Mouse (Mus musculus) layer of hippocampus, adult 8-10 months (tissue): ENCODE measurements at regions not wholly inside any gene's neighbourhood (a gene's known extent, or its start where the extent isn't known, plus 50 kb on each side); places are given as distances from the start of the nearest gene placed in this dataset.

Experiments
- DNase-seq, 2 experiments: peaks; one replicate each; pipeline ENCODE4 v3.0.0; 2022; ENCODE audit warnings: low spot score in 2 of 2

GRCm38 (mm10) chr15:85634322-85635141 lies 52.3 kb upstream of the Wnt7b start:
- DNase-seq, result peak; percentile 99 to 100

- no peak for DNase-seq
Measured at GRCm38 (mm10) chr15:85635425-85635824, 53.2 kb upstream of the Wnt7b start.

- DNase-seq, result no peak
Measured at GRCm38 (mm10) chr15:85639566-85639965, 57.3 kb upstream of the Wnt7b start.

GRCm38 (mm10) chr15:85641120-85642080 lies 59.1 kb upstream of the Wnt7b start:
- DNase-seq, result no peak

GRCm38 (mm10) chr15:85645396-85645795 lies 63.1 kb upstream of the Wnt7b start:
- DNase-seq, result no peak

- no peak for DNase-seq
Measured at GRCm38 (mm10) chr15:85645971-85646638, 63.8 kb upstream of the Wnt7b start.

- no peak for DNase-seq
Measured at GRCm38 (mm10) chr15:85646639-85647277, 64.5 kb upstream of the Wnt7b start.

- DNase-seq, result no peak
Measured at GRCm38 (mm10) chr15:85647593-85647992, 65.3 kb upstream of the Wnt7b start.

GRCm38 (mm10) chr15:85650241-85650640 lies 68.0 kb upstream of the Wnt7b start:
- no peak for DNase-seq

GRCm38 (mm10) chr15:85651718-85652420 lies 69.6 kb upstream of the Wnt7b start:
- no peak for DNase-seq

GRCm38 (mm10) chr15:85652431-85652830 lies 70.2 kb upstream of the Wnt7b start:
- DNase-seq, result no peak

GRCm38 (mm10) chr15:85652871-85653337 lies 70.6 kb upstream of the Wnt7b start:
- no peak for DNase-seq

GRCm38 (mm10) chr15:85653421-85654401 lies 71.4 kb upstream of the Wnt7b start:
- peak; percentile 78 to 84 for DNase-seq

- no peak for DNase-seq
Measured at GRCm38 (mm10) chr15:85654791-85655190, 72.5 kb upstream of the Wnt7b start.

GRCm38 (mm10) chr15:85655751-85656167 lies 73.5 kb upstream of the Wnt7b start:
- peak; percentile 64 to 73 for DNase-seq

GRCm38 (mm10) chr15:85656852-85657251 lies 74.6 kb upstream of the Wnt7b start:
- no peak for DNase-seq

- DNase-seq, result no peak
Measured at GRCm38 (mm10) chr15:85657441-85657989, 75.2 kb upstream of the Wnt7b start.

- DNase-seq, result no peak
Measured at GRCm38 (mm10) chr15:85658101-85658885, 76.0 kb upstream of the Wnt7b start.
